Mouse (Mus musculus): Measurements from ENCODE around the gene Slc6a20a. TPM values are rescaled to one million over a fixed set of nuclear protein-coding genes. Genes with fewer than 3 reads are reported as not detected.
A peak's percentile ranks its signal among the peaks of the same experiment; 100 is the strongest.

The Slc6a20a gene
- total RNA-seq (2014; rRNA removed) (17.2 and 33.0 TPM in 2 replicates), polyA plus RNA-seq (2015; fragmentation: Nextera tagmentation; extraction: Ambion mirVana) (23.5 and 25.7 TPM in 2 replicates)

- H3K4me1 ChIP-seq (ENCODE audit: insufficient read depth): peaks cover 6% of the 10 kb centered on the region; the same call in 1 of the 2 replicates
- H3K27ac ChIP-seq (ENCODE audit: low read depth, low read length): no peak within 1 kb of the TSS
- no peak for TF ChIP-seq CTCF (IDR thresholded peaks at IDR 0.05; ENCODE audit: low read depth)
- no peak for ATAC-seq
- no peaks in the 10 kb centered on the region for H3K9me3 ChIP-seq (ENCODE audit: low read length)
- H3K4me2 ChIP-seq (ENCODE audit: low read depth): peak within 1 kb of the TSS; percentile 74
- DNase-seq: no peak
- 1% methylated on average over 66 of the region's 73 CpGs for WGBS
- H3K36me3 ChIP-seq (ENCODE audit: insufficient read depth): no peaks in the 10 kb centered on the region
- peak within 1 kb of the TSS; percentile 46 for H3K9ac ChIP-seq
- H3K27me3 ChIP-seq (ENCODE audit: insufficient read depth, low read length): peaks cover 37% of the 10 kb centered on the region
- peak within 1 kb of the TSS; percentile 39 for H3K4me3 ChIP-seq (ENCODE audit: low read depth, low read length)
These were observed at the start of gene Slc6a20a, which contains the start of gene Ccr9 for GRCm38 (mm10) chr9:123678327-123679105. Slc6a20a (minus strand) TSS chr9:123678885. Ccr9 (plus strand) TSS chr9:123678439.

GRCm38 (mm10) chr9:123722737-123723493 is 44.2 kb upstream of the Slc6a20a start:
- WGBS: 71% methylated on average over 2 of the region's 2 CpGs
- peaks cover 4% of the 10 kb centered on the region; the same call in 1 of the 2 replicates for H3K27me3 ChIP-seq (ENCODE audit: insufficient read depth, low read length)

GRCm38 (mm10) chr9:123717186-123718008 is 38.7 kb upstream of the Slc6a20a start, which contains the start of gene Lztfl1:
Lztfl1 (minus strand) TSS chr9:123717697.
- WGBS: under 1% methylated on average over 55 of the region's 55 CpGs
- no peak within 1 kb of the TSS for H3K27ac ChIP-seq (ENCODE audit: low read depth, low read length)
- no peaks in the 10 kb centered on the region for H3K9me3 ChIP-seq (ENCODE audit: low read length)
- no peaks in the 10 kb centered on the region for H3K27me3 ChIP-seq (ENCODE audit: insufficient read depth, low read length)
- H3K4me3 ChIP-seq (ENCODE audit: low read depth, low read length): peak within 1 kb of the TSS; percentile 84
- H3K36me3 ChIP-seq (ENCODE audit: insufficient read depth): no peaks in the 10 kb centered on the region
- H3K9ac ChIP-seq: peak within 1 kb of the TSS; percentile 75
- no peak for TF ChIP-seq CTCF (IDR thresholded peaks at IDR 0.05; ENCODE audit: low read depth)
- H3K4me1 ChIP-seq (ENCODE audit: insufficient read depth): 0 out of 2 replicates have a peak, but pooled peaks cover 5% of the 10 kb centered on the region
- peak; percentile 99 for ATAC-seq
- peak; percentile 99 for DNase-seq
- peak within 1 kb of the TSS; percentile 68 for H3K4me2 ChIP-seq (ENCODE audit: low read depth)

More at GRCm38 (mm10) chr9:123722737-123723493, 44.2 kb upstream of the Slc6a20a start:
- H3K4me2 ChIP-seq (ENCODE audit: low read depth): no peak overlapping the region
- no peak for TF ChIP-seq CTCF (IDR thresholded peaks at IDR 0.05; ENCODE audit: low read depth)
- DNase-seq: no peak
- no peak overlapping the region for H3K9ac ChIP-seq
- no peak for ATAC-seq
- no peak overlapping the region for H3K4me3 ChIP-seq (ENCODE audit: low read depth, low read length)
- H3K9me3 ChIP-seq (ENCODE audit: low read length): no peaks in the 10 kb centered on the region
- no peaks in the 10 kb centered on the region for H3K36me3 ChIP-seq (ENCODE audit: insufficient read depth)
- H3K27ac ChIP-seq (ENCODE audit: low read depth, low read length): no peak overlapping the region
- no peaks in the 10 kb centered on the region for H3K4me1 ChIP-seq (ENCODE audit: insufficient read depth)

- no peak for DNase-seq
These were observed 37.6 kb upstream of the Slc6a20a start for GRCm38 (mm10) chr9:123716301-123716700.

GRCm38 (mm10) chr9:123713111-123713510 is 34.4 kb upstream of the Slc6a20a start:
- no peak overlapping the region for H3K9ac ChIP-seq
- H3K4me2 ChIP-seq (ENCODE audit: low read depth): no peak overlapping the region
- H3K9me3 ChIP-seq (ENCODE audit: low read length): no peaks in the 10 kb centered on the region
- H3K36me3 ChIP-seq (ENCODE audit: insufficient read depth): peaks cover 10% of the 10 kb centered on the region
- no peak overlapping the region for H3K4me3 ChIP-seq (ENCODE audit: low read depth, low read length)
- WGBS: 86% methylated on average over 2 of the region's 2 CpGs
- H3K27me3 ChIP-seq (ENCODE audit: insufficient read depth, low read length): no peaks in the 10 kb centered on the region
- DNase-seq: no peak
- H3K4me1 ChIP-seq (ENCODE audit: insufficient read depth): 0 out of 2 replicates have a peak, but pooled peaks cover 5% of the 10 kb centered on the region
- 0 out of 2 replicates have a peak, but pooled peaks have one; percentile 22 for TF ChIP-seq CTCF (IDR thresholded peaks at IDR 0.05; ENCODE audit: low read depth)
- ATAC-seq: no peak
- no peak overlapping the region for H3K27ac ChIP-seq (ENCODE audit: low read depth, low read length)

More at GRCm38 (mm10) chr9:123716301-123716700, 37.6 kb upstream of the Slc6a20a start:
- H3K36me3 ChIP-seq (ENCODE audit: insufficient read depth): no peaks in the 10 kb centered on the region; the same call in 1 of the 2 replicates
- peak overlapping the region; percentile 49; the same call in 1 of the 2 replicates for H3K4me2 ChIP-seq (ENCODE audit: low read depth)
- no peak for ATAC-seq
- no peaks in the 10 kb centered on the region for H3K27me3 ChIP-seq (ENCODE audit: insufficient read depth, low read length)
- WGBS: 81% methylated on average over 3 of the region's 3 CpGs
- H3K4me3 ChIP-seq (ENCODE audit: low read depth, low read length): no peak overlapping the region
- no peak for TF ChIP-seq CTCF (IDR thresholded peaks at IDR 0.05; ENCODE audit: low read depth)
- H3K9me3 ChIP-seq (ENCODE audit: low read length): no peaks in the 10 kb centered on the region
- H3K27ac ChIP-seq (ENCODE audit: low read depth, low read length): no peak overlapping the region
- no peak overlapping the region for H3K9ac ChIP-seq
- 0 out of 2 replicates have a peak, but pooled peaks cover 5% of the 10 kb centered on the region for H3K4me1 ChIP-seq (ENCODE audit: insufficient read depth)

- peak; percentile 41; the same call in 1 of the 2 replicates for TF ChIP-seq CTCF (IDR thresholded peaks at IDR 0.05; ENCODE audit: low read depth)
- 44% methylated on average over 2 of the region's 2 CpGs for WGBS
- Histone ChIP-seq H3K4me1 (ENCODE audit: insufficient read depth) (no peaks in the 10 kb centered on the region), H3K27me3 (ENCODE audit: insufficient read depth, low read length) (no peaks in the 10 kb centered on the region), H3K9ac (no peak overlapping the region), H3K27ac (ENCODE audit: low read depth, low read length) (no peak overlapping the region), H3K4me2 (ENCODE audit: low read depth) (no peak overlapping the region), H3K9me3 (ENCODE audit: low read length) (no peaks in the 10 kb centered on the region), H3K36me3 (ENCODE audit: insufficient read depth) (peaks cover 26% of the 10 kb centered on the region), H3K4me3 (ENCODE audit: low read depth, low read length) (no peak overlapping the region)
- ATAC-seq: no peak
- DNase-seq: no peak
These were observed 30.5 kb upstream of the Slc6a20a start for GRCm38 (mm10) chr9:123709226-123709625.
